Mouse (Mus musculus): ENCODE measurements at regions not wholly inside any gene's neighbourhood (a gene's known extent, or its start where the extent isn't known, plus 50 kb on each side); places are given as distances from the start of the nearest gene placed in this dataset.

- no peak for TF ChIP-seq CTCF (IDR thresholded peaks at IDR 0.05)
- no peak for TF ChIP-seq EP300 (IDR thresholded peaks at IDR 0.05)
Observed at GRCm38 (mm10) chr2:45197955-45198631, 80.9 kb upstream of the Zeb2 start.

Measured in lung, postnatal 0 days (tissue).